Mouse (Mus musculus) olfactory bulb, adult 2 months (tissue): ENCODE measurements at regions not wholly inside any gene's neighbourhood (a gene's known extent, or its start where the extent isn't known, plus 50 kb on each side); places are given as distances from the start of the nearest gene placed in this dataset.

Source experiments
- H3K27ac ChIP-seq: fragments of 200-500 bp; 2 replicates; pipeline ENCODE4 v1.5.1; 2012; ENCODE audit warnings: low read depth, low read length; ENCODE audit not compliant: insufficient read depth
- H3K4me1 ChIP-seq: fragments of 200-500 bp; 2 replicates; pipeline ENCODE4 v1.6.1; 2012; ENCODE audit warnings: low read length; ENCODE audit not compliant: control insufficient read depth, insufficient read depth
- H3K4me3 ChIP-seq: fragments of 200-500 bp; 2 replicates; pipeline ENCODE4 v1.5.1; 2012; ENCODE audit warnings: mild to moderate bottlenecking, low read depth, low read length, moderate library complexity; ENCODE audit not compliant: insufficient read depth
- CTCF ChIP-seq: fragments of 200-500 bp; IDR thresholded peaks from 2 replicates; pipeline ENCODE4 v1.5.1; 2012; ENCODE audit warnings: low read depth, mild to moderate bottlenecking, low read length, moderate library complexity; ENCODE audit not compliant: insufficient read depth
- POLR2A ChIP-seq: fragments of 200-500 bp; IDR thresholded peaks from 2 replicates; pipeline ENCODE4 v1.6.1; 2012; ENCODE audit warnings: mild to moderate bottlenecking, low read depth, low read length, moderate library complexity; ENCODE audit not compliant: insufficient read depth
- WGBS: fragments of 180-500 bp; shearing (Covaris S2); methylation state at CpG from one replicate; pipeline ENCODE4 v1.1.7; 2018; 5-methylcytosine and 5-hydroxymethylcytosine counted together

- WGBS: 36% methylated on average over 29 of the region's 29 CpGs
- H3K4me1 ChIP-seq: no peaks in the 10 kb centered on the region; the same call in 1 of the 2 replicates
- no peak overlapping the region for H3K4me3 ChIP-seq
- TF ChIP-seq POLR2A: no peak
- TF ChIP-seq CTCF: no peak
- no peak overlapping the region for H3K27ac ChIP-seq
These were observed 66.6 kb downstream of the 1700129C05Rik start for GRCm38 (mm10) chr14:59075845-59076745.

- TF ChIP-seq POLR2A: no peak
- no peak for TF ChIP-seq CTCF
- no peak overlapping the region for H3K27ac ChIP-seq
- H3K4me1 ChIP-seq: no peaks in the 10 kb centered on the region; the same call in 1 of the 2 replicates
- 78% methylated on average over 7 of the region's 7 CpGs for WGBS
- no peak overlapping the region for H3K4me3 ChIP-seq
These were observed 70.2 kb downstream of the 1700129C05Rik start for GRCm38 (mm10) chr14:59072323-59073039.

- H3K4me3 ChIP-seq: no peak overlapping the region
- H3K4me1 ChIP-seq: no peaks in the 10 kb centered on the region
- WGBS: 36% methylated on average over 2 of the region's 2 CpGs
- H3K27ac ChIP-seq: no peak overlapping the region
- no peak for TF ChIP-seq CTCF
- no peak for TF ChIP-seq POLR2A
These were observed 72.6 kb downstream of the 1700129C05Rik start for GRCm38 (mm10) chr14:59070056-59070455.

GRCm38 (mm10) chr14:59066456-59067220, 76.1 kb downstream of the 1700129C05Rik start:
- 67% methylated on average over 8 of the region's 8 CpGs for WGBS
- Histone ChIP-seq H3K4me3 (no peak overlapping the region), H3K27ac (no peak overlapping the region), H3K4me1 (no peaks in the 10 kb centered on the region)
- TF ChIP-seq POLR2A (no peak), CTCF (no peak)

GRCm38 (mm10) chr14:59063221-59063620, 79.5 kb downstream of the 1700129C05Rik start:
- WGBS: 82% methylated on average over 3 of the region's 3 CpGs
- TF ChIP-seq POLR2A (no peak), CTCF (no peak)

GRCm38 (mm10) chr14:59056832-59057231, 85.9 kb downstream of the 1700129C05Rik start:
- no peak overlapping the region for H3K4me3 ChIP-seq
- H3K4me1 ChIP-seq: no peaks in the 10 kb centered on the region
- no peak for TF ChIP-seq CTCF
- TF ChIP-seq POLR2A: no peak
- WGBS: 95% methylated on average over 3 of the region's 3 CpGs
- H3K27ac ChIP-seq: no peak overlapping the region

More at GRCm38 (mm10) chr14:59063221-59063620, 79.5 kb downstream of the 1700129C05Rik start:
- Histone ChIP-seq H3K4me3 (no peak overlapping the region), H3K27ac (no peak overlapping the region), H3K4me1 (no peaks in the 10 kb centered on the region)

GRCm38 (mm10) chr14:59055283-59055682, 87.4 kb downstream of the 1700129C05Rik start:
- WGBS: 88% methylated on average over 3 of the region's 3 CpGs
- no peaks in the 10 kb centered on the region for H3K4me1 ChIP-seq
- TF ChIP-seq POLR2A (no peak), CTCF (no peak)
- no peak overlapping the region for H3K27ac ChIP-seq
- H3K4me3 ChIP-seq: no peak overlapping the region

- WGBS: 93% methylated on average over 3 of the region's 3 CpGs
These were observed 90.3 kb downstream of the 1700129C05Rik start for GRCm38 (mm10) chr14:59052421-59052820.

More at GRCm38 (mm10) chr14:59052421-59052820, 90.3 kb downstream of the 1700129C05Rik start:
- no peak overlapping the region for H3K27ac ChIP-seq
- no peak overlapping the region for H3K4me3 ChIP-seq
- TF ChIP-seq POLR2A: no peak
- no peak for TF ChIP-seq CTCF
- H3K4me1 ChIP-seq: no peaks in the 10 kb centered on the region
